Mouse (Mus musculus): ENCODE measurements around the gene Mrm3. TPM values are rescaled to one million over a fixed set of nuclear protein-coding genes. Genes with fewer than 3 reads are reported as not detected.

Mrm3 gene
- total and polyA plus RNA-seq, 3 experiments, result 11.9 to 23.4 (median 21.8) TPM

DNA sequence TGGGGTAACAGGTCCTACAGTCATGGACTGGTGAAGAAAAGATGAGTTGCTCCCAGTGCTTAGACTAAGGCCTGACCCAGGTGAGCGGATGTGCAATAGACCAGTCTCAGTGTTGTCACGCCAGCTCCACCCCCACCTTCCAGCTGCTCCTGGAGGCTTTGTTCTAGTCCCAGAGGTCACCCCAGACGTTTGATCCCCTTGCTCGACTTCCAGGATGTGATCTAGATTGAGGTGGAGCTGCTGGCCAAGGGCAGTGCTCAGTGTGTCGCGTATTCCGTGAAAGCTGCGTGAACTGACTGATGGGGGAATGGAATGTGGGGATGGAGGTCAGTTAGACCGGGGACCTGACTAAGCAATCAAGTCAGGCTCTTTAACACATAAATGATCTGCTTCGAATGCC is 43.8 kb downstream of the Mrm3 start:
- Histone ChIP-seq H3K36me3 (ENCODE audit: control insufficient read depth, insufficient read depth, low read length) (no peaks in the 10 kb centered on the region), H3K27ac (no peak overlapping the region)

DNA sequence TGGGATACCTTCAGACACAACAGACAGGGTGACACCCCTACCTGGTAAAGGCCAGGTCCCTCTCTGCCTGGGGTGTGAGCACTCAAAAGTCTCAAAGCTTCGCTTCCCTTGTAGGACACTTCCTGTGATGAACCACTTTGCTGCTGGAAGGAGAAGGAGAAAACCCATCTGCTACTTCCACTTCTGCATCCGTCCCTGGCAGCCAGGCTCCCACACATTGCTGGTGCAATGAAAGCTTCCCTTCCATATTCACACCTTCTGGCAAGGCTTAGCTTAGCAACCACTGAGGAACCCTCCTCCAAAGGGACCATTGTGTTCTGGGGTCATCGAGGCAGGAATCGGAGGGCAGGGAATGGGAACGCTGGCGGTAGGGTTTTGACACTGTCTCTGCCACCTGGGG is 45.1 kb downstream of the Mrm3 start:
- Histone ChIP-seq H3K4me1 (ENCODE audit: control insufficient read depth, insufficient read depth, low read length) (peaks cover 17% of the 10 kb centered on the region), H3K4me3 (no peak overlapping the region)

More for the DNA sequence above, 43.8 kb downstream of the Mrm3 start:
- intact Hi-C loops (cut with DNase I), result no loop called here
- no peak for DNase-seq
- Histone ChIP-seq H3K9ac (ENCODE audit: low read depth, low read length) (no peak overlapping the region), H3K79me2 (replicated peaks; ENCODE audit: control insufficient read depth, insufficient read depth, low read length) (no peaks in the 10 kb centered on the region), H3K27me3 (ENCODE audit: control insufficient read depth, insufficient read depth, low read length) (no peaks in the 10 kb centered on the region), H3K4me1 (ENCODE audit: control insufficient read depth, insufficient read depth, low read length) (peaks cover 12% of the 10 kb centered on the region), H3K4me3 (no peak overlapping the region)
- 53% methylated on average over 10 of the region's 10 CpGs for WGBS
- no peak for TF ChIP-seq EP300 (IDR thresholded peaks at IDR 0.05; ENCODE audit: insufficient read depth, low read depth, low read length)
- TF ChIP-seq POLR2A (IDR thresholded peaks at IDR 0.05; ENCODE audit: insufficient read depth, low read depth, low read length), result no peak
- no peak for TF ChIP-seq CTCF (IDR thresholded peaks at IDR 0.05)

DNA sequence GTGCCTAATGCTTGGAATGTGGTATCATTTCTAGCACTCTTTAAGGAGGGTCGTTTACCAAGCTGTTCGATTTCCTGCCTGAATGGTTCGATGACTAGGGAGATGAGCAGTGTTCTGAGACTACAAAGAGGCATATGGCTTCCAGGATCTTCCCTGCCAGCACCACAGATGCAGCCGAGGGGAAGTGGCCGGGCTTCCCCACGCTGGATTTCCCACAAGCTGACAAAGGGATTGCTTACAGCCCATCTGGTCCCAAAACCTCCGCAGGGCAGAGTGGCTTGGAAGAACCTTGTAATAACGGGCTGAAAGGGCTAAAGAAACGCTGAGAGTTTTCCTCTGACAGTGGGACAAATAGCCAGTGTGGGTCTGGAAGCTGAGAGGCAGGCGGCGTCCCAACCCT is 46.9 kb downstream of the Mrm3 start:
- no peaks in the 10 kb centered on the region for H3K79me2 ChIP-seq (replicated peaks; ENCODE audit: control insufficient read depth, insufficient read depth, low read length)
- no peak overlapping the region for H3K9ac ChIP-seq (ENCODE audit: low read depth, low read length)
- TF ChIP-seq EP300 (IDR thresholded peaks at IDR 0.05; ENCODE audit: insufficient read depth, low read depth, low read length) (no peak), POLR2A (IDR thresholded peaks at IDR 0.05; ENCODE audit: insufficient read depth, low read depth, low read length) (no peak), CTCF (IDR thresholded peaks at IDR 0.05) (no peak)
- intact Hi-C loops (cut with DNase I), result loop anchor here (5.0 kb wide), 1 partner anchor 37 kb away; no protein-coding TSS in a partner anchor
- H3K4me1 ChIP-seq (ENCODE audit: control insufficient read depth, insufficient read depth, low read length), result peaks cover 21% of the 10 kb centered on the region
- DNase-seq, result no peak
- no peaks in the 10 kb centered on the region for H3K36me3 ChIP-seq (ENCODE audit: control insufficient read depth, insufficient read depth, low read length)
- no peak overlapping the region; the same call in 1 of the 2 replicates for H3K27ac ChIP-seq
- no peak overlapping the region for H3K4me3 ChIP-seq
- H3K27me3 ChIP-seq (ENCODE audit: control insufficient read depth, insufficient read depth, low read length), result no peaks in the 10 kb centered on the region
- WGBS, result 50% methylated on average over 11 of the region's 11 CpGs

More for the DNA sequence above, 45.1 kb downstream of the Mrm3 start:
- H3K79me2 ChIP-seq (replicated peaks; ENCODE audit: control insufficient read depth, insufficient read depth, low read length), result no peaks in the 10 kb centered on the region
- H3K27me3 ChIP-seq (ENCODE audit: control insufficient read depth, insufficient read depth, low read length), result no peaks in the 10 kb centered on the region
- H3K36me3 ChIP-seq (ENCODE audit: control insufficient read depth, insufficient read depth, low read length), result no peaks in the 10 kb centered on the region
- intact Hi-C loops (cut with DNase I), result no loop called here
- H3K27ac ChIP-seq, result no peak overlapping the region
- DNase-seq, result no peak
- no peak for TF ChIP-seq EP300 (IDR thresholded peaks at IDR 0.05; ENCODE audit: insufficient read depth, low read depth, low read length)
- TF ChIP-seq CTCF (IDR thresholded peaks at IDR 0.05), result no peak
- TF ChIP-seq POLR2A (IDR thresholded peaks at IDR 0.05; ENCODE audit: insufficient read depth, low read depth, low read length), result no peak
- no peak overlapping the region for H3K9ac ChIP-seq (ENCODE audit: low read depth, low read length)
- 80% methylated on average over 6 of the region's 6 CpGs for WGBS

DNA sequence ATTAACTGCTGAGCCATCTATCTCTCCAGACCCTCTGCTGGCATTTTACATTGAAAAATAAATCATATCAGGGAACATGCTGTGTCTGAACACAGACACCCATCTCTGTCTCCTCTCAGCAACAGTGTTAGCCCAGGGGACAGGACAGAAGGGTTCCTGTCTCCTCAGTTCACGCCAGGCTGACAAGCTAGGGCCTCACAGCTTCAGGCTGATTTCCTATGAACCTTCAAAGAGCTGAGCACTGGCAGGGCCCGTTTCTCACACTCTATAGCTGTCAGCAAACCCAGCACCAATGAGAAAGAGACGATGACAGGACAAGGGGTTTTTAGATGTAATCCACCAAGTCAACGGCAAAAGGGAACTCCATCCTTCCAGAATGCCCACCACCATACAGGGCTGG is 48.4 kb downstream of the Mrm3 start:
- peak overlapping the region; percentile 27 for H3K4me3 ChIP-seq
- no peaks in the 10 kb centered on the region for H3K27me3 ChIP-seq (ENCODE audit: control insufficient read depth, insufficient read depth, low read length)
- H3K9ac ChIP-seq (ENCODE audit: low read depth, low read length), result peak overlapping the region; percentile 24; the same call in 1 of the 2 replicates
- intact Hi-C loops (cut with DNase I), result loop anchor here (5.0 kb wide), 1 partner anchor 35 kb away; no protein-coding TSS in a partner anchor
- no peaks in the 10 kb centered on the region for H3K36me3 ChIP-seq (ENCODE audit: control insufficient read depth, insufficient read depth, low read length)
- DNase-seq, result no peak
- peaks cover 20% of the 10 kb centered on the region for H3K4me1 ChIP-seq (ENCODE audit: control insufficient read depth, insufficient read depth, low read length)
- peak overlapping the region; percentile 78 for H3K27ac ChIP-seq
- WGBS, result 49% methylated on average over 4 of the region's 4 CpGs
- H3K79me2 ChIP-seq (replicated peaks; ENCODE audit: control insufficient read depth, insufficient read depth, low read length), result no peaks in the 10 kb centered on the region
- no peak for TF ChIP-seq CTCF (IDR thresholded peaks at IDR 0.05)

DNA sequence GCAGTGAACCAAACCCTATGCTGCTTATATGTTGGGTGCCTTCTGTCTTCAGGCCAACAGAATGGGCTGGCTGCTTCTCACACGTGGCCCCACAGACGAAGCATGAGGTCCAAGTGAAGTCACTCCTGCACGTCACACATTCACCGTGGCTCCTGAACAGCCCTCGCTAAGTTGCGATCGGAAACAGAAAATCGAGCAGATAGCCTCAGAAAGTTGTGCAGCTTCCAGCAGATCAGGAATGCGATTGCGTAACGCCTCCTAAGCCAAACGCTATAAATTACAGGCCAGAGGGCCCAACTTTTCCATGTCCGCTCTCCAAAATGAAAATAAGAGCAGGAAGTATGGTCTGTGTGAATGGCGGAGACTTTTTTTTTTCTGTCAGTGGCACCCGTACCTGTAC is 48.9 kb downstream of the Mrm3 start:
- no peaks in the 10 kb centered on the region for H3K79me2 ChIP-seq (replicated peaks; ENCODE audit: control insufficient read depth, insufficient read depth, low read length)
- peak overlapping the region; percentile 24; the same call in 1 of the 2 replicates for H3K9ac ChIP-seq (ENCODE audit: low read depth, low read length)
- intact Hi-C loops (cut with DNase I), result loop anchor here (5.0 kb wide), 1 partner anchor 35 kb away; no protein-coding TSS in a partner anchor
- WGBS, result 34% methylated on average over 15 of the region's 15 CpGs
- DNase-seq, result peak; percentile 58 to 61
- TF ChIP-seq CTCF (IDR thresholded peaks at IDR 0.05), result no peak
- no peak for TF ChIP-seq POLR2A (IDR thresholded peaks at IDR 0.05; ENCODE audit: insufficient read depth, low read depth, low read length)
- TF ChIP-seq EP300 (IDR thresholded peaks at IDR 0.05; ENCODE audit: insufficient read depth, low read depth, low read length), result peak; percentile 42; the same call in 1 of the 2 replicates
- H3K36me3 ChIP-seq (ENCODE audit: control insufficient read depth, insufficient read depth, low read length), result no peaks in the 10 kb centered on the region
- peaks cover 18% of the 10 kb centered on the region for H3K4me1 ChIP-seq (ENCODE audit: control insufficient read depth, insufficient read depth, low read length)
- H3K4me3 ChIP-seq, result peak overlapping the region; percentile 27
- peak overlapping the region; percentile 78 for H3K27ac ChIP-seq
- no peaks in the 10 kb centered on the region for H3K27me3 ChIP-seq (ENCODE audit: control insufficient read depth, insufficient read depth, low read length)

DNA sequence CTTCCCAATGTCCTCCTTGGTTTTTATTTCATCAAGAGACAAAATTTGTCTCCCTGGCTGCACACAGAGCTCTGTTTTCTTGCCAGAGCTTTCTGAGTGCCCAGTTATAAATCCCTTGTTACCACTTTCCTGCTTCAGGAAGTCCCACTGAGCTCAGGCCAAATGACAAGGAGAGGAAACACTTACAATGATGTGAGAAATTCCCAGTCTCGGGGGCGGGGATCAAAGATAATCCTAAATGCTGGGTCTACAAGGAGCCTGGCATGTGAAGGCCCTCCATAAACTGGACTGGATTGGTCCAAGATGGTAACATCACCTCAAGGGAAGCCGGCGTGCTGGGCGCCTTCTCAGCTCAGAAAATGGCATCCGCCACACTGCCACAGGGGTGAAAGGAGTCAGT is 49.3 kb downstream of the Mrm3 start:
- Histone ChIP-seq H3K4me1 (ENCODE audit: control insufficient read depth, insufficient read depth, low read length) (peaks cover 18% of the 10 kb centered on the region), H3K27me3 (ENCODE audit: control insufficient read depth, insufficient read depth, low read length) (no peaks in the 10 kb centered on the region), H3K4me3 (peak overlapping the region; percentile 27), H3K9ac (ENCODE audit: low read depth, low read length) (no peak overlapping the region), H3K36me3 (ENCODE audit: control insufficient read depth, insufficient read depth, low read length) (no peaks in the 10 kb centered on the region), H3K27ac (peak overlapping the region; percentile 78), H3K79me2 (replicated peaks; ENCODE audit: control insufficient read depth, insufficient read depth, low read length) (no peaks in the 10 kb centered on the region)
- TF ChIP-seq EP300 (IDR thresholded peaks at IDR 0.05; ENCODE audit: insufficient read depth, low read depth, low read length) (no peak), CTCF (IDR thresholded peaks at IDR 0.05) (no peak), POLR2A (IDR thresholded peaks at IDR 0.05; ENCODE audit: insufficient read depth, low read depth, low read length) (no peak)
- 51% methylated on average over 6 of the region's 6 CpGs for WGBS
- intact Hi-C loops (cut with DNase I), result loop anchor here (5.0 kb wide), 1 partner anchor 34 kb away; no protein-coding TSS in a partner anchor
- peak; percentile 51 to 52 for DNase-seq

Measured in heart, adult 2 months (tissue).